Mouse (Mus musculus) ES-E14 (cell line): ENCODE measurements at regions not wholly inside any gene's neighbourhood (a gene's known extent, or its start where the extent isn't known, plus 50 kb on each side); places are given as distances from the start of the nearest gene placed in this dataset.

Experiments
- DNase-seq: peaks from one replicate; pipeline ENCODE4 v3.0.0-alpha.2; 2013; ENCODE audit warnings: low read depth, low spot score
- H3K27ac ChIP-seq: 2 replicates; pipeline ENCODE4 v1.5.1; 2012; ENCODE audit warnings: low read depth, mild to moderate bottlenecking, low read length, moderate library complexity, mixed read lengths; ENCODE audit not compliant: poor library complexity, insufficient read depth, severe bottlenecking
- H3K36me3 ChIP-seq: 2 replicates; pipeline ENCODE4 v1.6.1; 2012; ENCODE audit warnings: mild to moderate bottlenecking, low read length, moderate library complexity, mixed read lengths; ENCODE audit not compliant: control insufficient read depth, poor library complexity, insufficient read depth, severe bottlenecking
- H3K4me1 ChIP-seq, 2 experiments: fragments of 150-350 bp in 1 of 2; sonication (generic) in 1 of 2; 2 replicates each; pipeline ENCODE4 v1.6.1; 2012; ENCODE audit warnings: low read length in 2 of 2, mild to moderate bottlenecking in 1 of 2, mixed read lengths in 1 of 2; ENCODE audit not compliant: control insufficient read depth in 2 of 2, insufficient read depth in 2 of 2, poor library complexity in 1 of 2
- H3K4me3 ChIP-seq, 2 experiments: fragments of 150-350 bp in 1 of 2; sonication (generic) in 1 of 2; 2 replicates each; pipeline ENCODE4 v1.5.1; 2012; ENCODE audit warnings: low read length in 2 of 2, low read depth in 1 of 2, mild to moderate bottlenecking in 1 of 2, mixed read lengths in 1 of 2; ENCODE audit not compliant: insufficient read depth in 1 of 2, poor library complexity in 1 of 2, severe bottlenecking in 1 of 2
- H3K9ac ChIP-seq: 2 replicates; pipeline ENCODE4 v1.6.1; 2012; ENCODE audit warnings: low read depth, mild to moderate bottlenecking, low read length, mixed read lengths; ENCODE audit not compliant: poor library complexity, insufficient read depth, severe bottlenecking
- H3K9me3 ChIP-seq: fragments of 150-350 bp; sonication (generic); 2 replicates; pipeline ENCODE4 v1.6.1; 2012; ENCODE audit warnings: low read depth, mild to moderate bottlenecking, low read length; ENCODE audit not compliant: control insufficient read depth, insufficient read depth
- CHD2 ChIP-seq: IDR thresholded peaks from 2 replicates; pipeline ENCODE4 v1.6.1; 2014; ENCODE audit warnings: mild to moderate bottlenecking, low read depth, low read length, inconsistent platforms
- HCFC1 ChIP-seq: IDR thresholded peaks from 2 replicates; pipeline ENCODE4 v1.6.1; 2012; ENCODE audit warnings: low read length, inconsistent platforms, borderline replicate concordance; ENCODE audit not compliant: insufficient read depth
- MAFK ChIP-seq: IDR thresholded peaks from 2 replicates; pipeline ENCODE4 v1.6.1; 2014; ENCODE audit warnings: mild to moderate bottlenecking, low read depth, low read length, inconsistent platforms; ENCODE audit not compliant: insufficient read depth
- ZC3H11A ChIP-seq: IDR thresholded peaks from 2 replicates; pipeline ENCODE4 v1.6.1; 2012; ENCODE audit warnings: low read depth, mild to moderate bottlenecking, inconsistent platforms, low read length, borderline replicate concordance
- ZNF384 ChIP-seq: IDR thresholded peaks from 2 replicates; pipeline ENCODE4 v1.6.1; 2012; ENCODE audit warnings: low read depth, low read length, inconsistent platforms
- in situ Hi-C, 2 experiments: fragments of 600-800 bp; cut with MboI; formaldehyde crosslinking; loops; one replicate each; pipeline ENCODE4 v1.15.1; 2025; ENCODE audit warnings: low sequenced_read_pairs in 2 of 2, inconsistent platforms in 1 of 2; ENCODE audit not compliant: unreplicated experiment in 2 of 2

DNA sequence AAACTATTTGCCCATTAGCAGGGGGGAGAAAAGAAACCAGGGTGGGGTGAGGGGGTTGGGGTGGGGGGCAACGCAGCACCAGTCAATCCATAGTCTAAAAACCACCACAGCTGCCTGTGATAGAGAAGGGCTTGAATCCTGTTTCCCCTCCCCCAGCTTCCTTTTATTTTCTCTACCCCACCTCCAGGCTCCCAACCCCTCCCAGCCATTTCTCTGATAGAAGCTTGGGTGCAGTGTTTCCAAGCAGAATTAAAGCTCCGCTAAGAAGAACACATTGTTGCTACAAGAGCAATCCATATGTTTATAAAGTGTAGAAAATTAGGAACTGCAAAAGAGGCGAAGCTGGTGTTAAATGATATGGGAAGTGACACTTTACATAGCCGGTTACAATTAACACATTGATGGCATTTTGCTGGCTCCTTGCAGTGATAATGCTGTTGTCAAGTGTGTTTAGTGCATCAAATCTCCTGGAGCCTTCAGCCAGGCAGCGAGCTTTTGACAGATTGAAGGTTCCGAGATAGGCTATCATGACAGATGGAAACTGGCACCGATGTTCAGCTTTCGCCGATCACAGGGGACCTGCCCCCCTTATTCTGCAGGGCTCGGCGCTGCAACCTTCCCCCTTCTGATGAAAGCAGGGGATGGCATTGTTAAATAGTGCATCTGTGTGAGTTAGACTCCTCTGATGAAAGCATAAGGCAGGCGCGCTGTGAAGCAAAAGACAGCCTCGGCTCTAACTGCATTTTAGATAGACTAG, 217.8 kb upstream of the Atp5g3 start:
- no peak for DNase-seq
- H3K9me3 ChIP-seq, result no peaks in the 10 kb centered on the region
- no peak overlapping the region for H3K4me3 ChIP-seq
- peaks cover 3 to 9% of the 10 kb centered on the region in 2 experiments; a peak in 2 of 4 replicates for H3K4me1 ChIP-seq
- no peak for TF ChIP-seq ZC3H11A
- TF ChIP-seq HCFC1, result no peak
- TF ChIP-seq CHD2, result no peak
- no peak for TF ChIP-seq MAFK
- TF ChIP-seq ZNF384, result no peak
- in situ Hi-C loops, result no loop called here
- no peak overlapping the region for H3K9ac ChIP-seq
- H3K36me3 ChIP-seq, result no peaks in the 10 kb centered on the region
- H3K27ac ChIP-seq, result no peak overlapping the region

DNA sequence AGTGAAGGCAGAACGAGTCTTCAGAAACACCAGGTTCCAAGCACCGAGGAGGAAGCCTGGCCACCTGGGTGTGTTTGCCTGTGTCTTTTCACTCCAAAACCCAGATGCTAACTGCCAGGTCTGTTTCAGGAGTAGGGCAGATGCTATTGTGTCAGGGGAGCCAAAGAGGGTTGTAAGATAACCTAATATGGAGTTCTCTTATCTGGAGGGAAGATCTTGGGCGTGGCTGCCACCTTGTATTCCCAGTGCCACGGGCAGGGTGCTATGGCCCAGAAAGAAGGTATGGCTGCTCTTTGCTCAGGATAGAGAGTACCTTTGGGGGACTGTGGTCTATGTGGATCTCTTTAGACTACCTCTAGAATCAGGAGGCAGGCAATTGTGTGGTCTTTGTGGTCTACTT, 216.0 kb upstream of the Atp5g3 start:
- in situ Hi-C loops, result no loop called here
- Histone ChIP-seq H3K9me3 (no peaks in the 10 kb centered on the region), H3K9ac (no peak overlapping the region), H3K36me3 (no peaks in the 10 kb centered on the region), H3K4me1 (peaks cover 13 to 15% of the 10 kb centered on the region in 2 experiments), H3K27ac (no peak overlapping the region), H3K4me3 (no peak overlapping the region)
- no peak for DNase-seq
- no peak for TF ChIP-seq ZNF384
- no peak for TF ChIP-seq HCFC1
- TF ChIP-seq ZC3H11A, result no peak
- TF ChIP-seq MAFK, result no peak
- no peak for TF ChIP-seq CHD2

- DNase-seq, result no peak
- in situ Hi-C loops, result no loop called here
- no peak overlapping the region for H3K9ac ChIP-seq
Observed at GRCm38 (mm10) chr2:74124252-74124651, 213.1 kb upstream of the Atp5g3 start.

DNA sequence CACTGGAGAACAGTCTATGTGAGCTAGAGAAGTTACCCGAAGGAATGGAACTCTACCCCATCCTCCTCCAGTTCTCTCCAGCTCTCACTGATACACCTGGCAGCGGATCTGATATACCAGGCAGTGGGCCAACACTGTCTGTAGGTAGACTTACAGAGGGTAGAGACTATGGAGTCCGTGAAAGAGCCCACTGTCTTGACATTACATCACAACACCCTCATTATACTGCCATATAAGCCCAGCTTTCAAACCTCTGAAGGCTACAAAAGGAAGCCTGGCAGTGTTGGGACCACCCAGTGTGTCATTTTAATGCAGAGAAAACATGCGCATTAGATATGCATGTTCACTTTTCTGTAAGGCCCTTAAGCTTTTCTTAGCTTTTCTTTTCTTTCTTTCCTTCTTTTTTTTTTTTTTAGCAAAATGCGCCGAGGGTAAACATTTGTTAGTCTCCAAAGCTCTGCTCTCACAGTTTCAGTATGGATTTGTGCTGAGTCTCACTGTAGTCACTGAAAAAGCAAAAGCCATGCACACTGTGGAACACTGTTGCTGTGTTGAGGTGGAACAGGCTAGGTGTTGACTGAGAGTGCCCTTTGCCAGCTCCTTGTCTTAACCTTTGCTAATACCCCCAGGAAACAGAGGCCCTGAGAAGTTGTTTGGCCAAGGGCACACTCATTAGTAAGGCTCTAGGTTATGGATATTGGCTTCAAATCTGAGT, 212.4 kb upstream of the Atp5g3 start:
- Histone ChIP-seq H3K4me3 (no peak overlapping the region), H3K9ac (no peak overlapping the region), H3K36me3 (no peaks in the 10 kb centered on the region), H3K9me3 (no peaks in the 10 kb centered on the region), H3K4me1 (peaks cover 10 to 12% of the 10 kb centered on the region in 2 experiments; a peak in 3 of 4 replicates), H3K27ac (no peak overlapping the region)
- in situ Hi-C loops, result no loop called here
- peak; percentile 12 for DNase-seq
- no peak for TF ChIP-seq MAFK
- 0 out of 2 replicates have a peak, but pooled peaks have one; percentile 19 for TF ChIP-seq ZNF384

More at GRCm38 (mm10) chr2:74124252-74124651, 213.1 kb upstream of the Atp5g3 start:
- Histone ChIP-seq H3K4me1 (peaks cover 13% of the 10 kb centered on the region in 2 experiments), H3K4me3 (no peak overlapping the region), H3K27ac (no peak overlapping the region), H3K9me3 (no peaks in the 10 kb centered on the region), H3K36me3 (no peaks in the 10 kb centered on the region)
- TF ChIP-seq HCFC1 (no peak), ZC3H11A (no peak), ZNF384 (no peak), CHD2 (no peak), MAFK (no peak)
